Mouse (Mus musculus) limb, embryonic 11.5 days (tissue): ENCODE results near the gene Bola3. TPM values are rescaled to one million over a fixed set of nuclear protein-coding genes. Genes with fewer than 3 reads are reported as not detected.

ENCODE experiments used
- microRNA-seq: library from miRNA; unstranded; fragments of <30 nt; microRNA quantifications from one replicate; pipeline ENCODE4, GENCODE M21; 2016
- polyA plus RNA-seq: library from polyadenylated mRNA; unstranded; fragments of >200 nt; fragmentation: Nextera tagmentation; extraction: Ambion mirVana; gene quantifications from 2 replicates; pipeline ENCODE4 v1.2.1, GENCODE M21; 2014

Gene Bola3
- polyA plus RNA-seq, 1 experiment from 2014 or later: 143 TPM

Small RNA genes within 50 kb of the gene (microRNA-seq; reads per million reads assigned to microRNA genes)
- not detected for gene Mir6374

Other genes starting within 250 kb of the Bola3 start
- gene Ccdc142, start 247.5 kb upstream of the Bola3 start, polyA plus RNA-seq: 1.9 and 2.0 TPM in 2 replicates
- gene Gm42688, start 247.5 kb upstream of the Bola3 start, polyA plus RNA-seq: 2.3 and 2.4 TPM in 2 replicates
- gene Mrpl53, start 240.1 kb upstream of the Bola3 start, polyA plus RNA-seq: 140 and 141 TPM in 2 replicates
- gene Mogs, start 233.7 kb upstream of the Bola3 start, polyA plus RNA-seq: 34.7 and 42.1 TPM in 2 replicates
- 153 and 182 TPM in 2 replicates for gene Wbp1, start 227.6 kb upstream of the Bola3 start, polyA plus RNA-seq
- gene Ino80b, start 223.7 kb upstream of the Bola3 start, polyA plus RNA-seq: 20.8 and 21.7 TPM in 2 replicates
- gene Rtkn, start 213.7 kb upstream of the Bola3 start, polyA plus RNA-seq: 29.2 and 30.5 TPM in 2 replicates
- gene Wdr54, start 192.8 kb upstream of the Bola3 start, polyA plus RNA-seq: 11.5 and 13.7 TPM in 2 replicates
- 0.58 and 1.1 TPM in 2 replicates for gene 1700003E16Rik, start 192.7 kb upstream of the Bola3 start, polyA plus RNA-seq
- gene Dctn1, start 183.2 kb upstream of the Bola3 start, polyA plus RNA-seq: 70.4 and 71.4 TPM in 2 replicates
- gene Slc4a5, start 129.3 kb upstream of the Bola3 start, polyA plus RNA-seq: 0.16 and 0.47 TPM in 2 replicates
- 59.7 and 59.9 TPM in 2 replicates for gene Mthfd2, start 23.2 kb upstream of the Bola3 start, polyA plus RNA-seq
- 69.7 and 78.6 TPM in 2 replicates for gene Mob1a, start 23.1 kb upstream of the Bola3 start, polyA plus RNA-seq
- 32.5 and 35.8 TPM in 2 replicates for gene Tet3, start 109.9 kb downstream of the Bola3 start, polyA plus RNA-seq
- gene Dguok, start 157.8 kb downstream of the Bola3 start, polyA plus RNA-seq: 64.7 and 67.5 TPM in 2 replicates
- 0.76 and 0.87 TPM in 2 replicates for gene Actg2, start 187.1 kb downstream of the Bola3 start, polyA plus RNA-seq
- gene Stambp, start 223.6 kb downstream of the Bola3 start, polyA plus RNA-seq: 18.4 and 19.1 TPM in 2 replicates